Mouse (Mus musculus): ENCODE measurements at regions not wholly inside any gene's neighbourhood (a gene's known extent, or its start where the extent isn't known, plus 50 kb on each side); places are given as distances from the start of the nearest gene placed in this dataset.

- no peak overlapping the region for H3K27ac ChIP-seq (ENCODE audit: control insufficient read depth, low read depth, low read length)
- no peaks in the 10 kb centered on the region for H3K79me2 ChIP-seq (ENCODE audit: control insufficient read depth, insufficient read depth, low read length, poor library complexity)
- H3K4me3 ChIP-seq (ENCODE audit: control insufficient read depth in 1 of 2, insufficient read depth in 1 of 2, low read depth in 2 of 2, low read length in 2 of 2): no peak overlapping the region
- DNase-seq (ENCODE audit: low read depth, low spot score): no peak
- no peaks in the 10 kb centered on the region for H3K36me3 ChIP-seq (ENCODE audit: control insufficient read depth in 1 of 2, insufficient read depth in 2 of 2, low read length in 2 of 2)
- H3K27me3 ChIP-seq (ENCODE audit: control insufficient read depth in 1 of 2, insufficient read depth in 2 of 2, low read length in 2 of 2): no peaks in the 10 kb centered on the region
- no peak overlapping the region for H3K9ac ChIP-seq (ENCODE audit: control insufficient read depth, low read depth, low read length, poor library complexity, severe bottlenecking)
- H3K4me1 ChIP-seq (ENCODE audit: control insufficient read depth in 1 of 2, insufficient read depth in 2 of 2, low read length in 2 of 2): no peaks in the 10 kb centered on the region
- no peak for TF ChIP-seq ELF1 (IDR thresholded peaks at IDR 0.05; ENCODE audit: low read depth, low read length)
- TF ChIP-seq TBP (IDR thresholded peaks at IDR 0.05; ENCODE audit: low read depth, low read length): no peak
- no peak for TF ChIP-seq ZC3H11A (IDR thresholded peaks at IDR 0.05; ENCODE audit: low read depth, low read length)
- no peak for TF ChIP-seq ZMIZ1 (IDR thresholded peaks at IDR 0.05; ENCODE audit: low read depth, low read length)
- H3K9me3 ChIP-seq (replicated peaks; ENCODE audit: insufficient read depth, low read length): no peaks in the 10 kb centered on the region
Measured at GRCm38 (mm10) chr15:6129697-6130096, 169.9 kb upstream of the Dab2 start.

GRCm38 (mm10) chr15:6132216-6132615, 167.4 kb upstream of the Dab2 start:
- no peak for DNase-seq (ENCODE audit: low read depth, low spot score)
- Histone ChIP-seq H3K9me3 (replicated peaks; ENCODE audit: insufficient read depth, low read length) (no peaks in the 10 kb centered on the region), H3K4me1 (ENCODE audit: control insufficient read depth in 1 of 2, insufficient read depth in 2 of 2, low read length in 2 of 2) (no peaks in the 10 kb centered on the region), H3K79me2 (ENCODE audit: control insufficient read depth, insufficient read depth, low read length, poor library complexity) (no peaks in the 10 kb centered on the region), H3K36me3 (ENCODE audit: control insufficient read depth in 1 of 2, insufficient read depth in 2 of 2, low read length in 2 of 2) (no peaks in the 10 kb centered on the region), H3K27me3 (ENCODE audit: control insufficient read depth in 1 of 2, insufficient read depth in 2 of 2, low read length in 2 of 2) (no peaks in the 10 kb centered on the region), H3K4me3 (ENCODE audit: control insufficient read depth in 1 of 2, insufficient read depth in 1 of 2, low read depth in 2 of 2, low read length in 2 of 2) (no peak overlapping the region), H3K9ac (ENCODE audit: control insufficient read depth, low read depth, low read length, poor library complexity, severe bottlenecking) (no peak overlapping the region), H3K27ac (ENCODE audit: control insufficient read depth, low read depth, low read length) (no peak overlapping the region)
- no peak for TF ChIP-seq ZMIZ1 (IDR thresholded peaks at IDR 0.05; ENCODE audit: low read depth, low read length)
- no peak for TF ChIP-seq ELF1 (IDR thresholded peaks at IDR 0.05; ENCODE audit: low read depth, low read length)
- TF ChIP-seq TBP (IDR thresholded peaks at IDR 0.05; ENCODE audit: low read depth, low read length): no peak
- no peak for TF ChIP-seq MAFK (IDR thresholded peaks at IDR 0.05; ENCODE audit: borderline replicate concordance, low read depth, low read length)
- TF ChIP-seq MAX (IDR thresholded peaks at IDR 0.05; ENCODE audit: low read length): no peak
- no peak for TF ChIP-seq MAZ (IDR thresholded peaks at IDR 0.05; ENCODE audit: low read depth, low read length)
- TF ChIP-seq USF1 (IDR thresholded peaks at IDR 0.05; ENCODE audit: low read depth, low read length): no peak
- no peak for TF ChIP-seq GABPA (IDR thresholded peaks at IDR 0.05; ENCODE audit: low read depth, low read length)
- no peak for TF ChIP-seq NELFE (IDR thresholded peaks at IDR 0.05; ENCODE audit: low read depth, low read length)
- TF ChIP-seq RAD21 (IDR thresholded peaks at IDR 0.05; ENCODE audit: low read depth, low read length): no peak

GRCm38 (mm10) chr15:6145071-6145470, 154.5 kb upstream of the Dab2 start:
- TF ChIP-seq TBP (IDR thresholded peaks at IDR 0.05; ENCODE audit: low read depth, low read length) (no peak), MYB (IDR thresholded peaks at IDR 0.05; ENCODE audit: low read depth, low read length) (no peak), ZC3H11A (IDR thresholded peaks at IDR 0.05; ENCODE audit: low read depth, low read length) (no peak), ZKSCAN1 (IDR thresholded peaks at IDR 0.05; ENCODE audit: low read depth, low read length) (no peak)
- Histone ChIP-seq H3K9me3 (replicated peaks; ENCODE audit: insufficient read depth, low read length) (no peaks in the 10 kb centered on the region), H3K4me3 (ENCODE audit: control insufficient read depth in 1 of 2, insufficient read depth in 1 of 2, low read depth in 2 of 2, low read length in 2 of 2) (no peak overlapping the region), H3K27me3 (ENCODE audit: control insufficient read depth in 1 of 2, insufficient read depth in 2 of 2, low read length in 2 of 2) (no peaks in the 10 kb centered on the region), H3K36me3 (ENCODE audit: control insufficient read depth in 1 of 2, insufficient read depth in 2 of 2, low read length in 2 of 2) (no peaks in the 10 kb centered on the region), H3K27ac (ENCODE audit: control insufficient read depth, low read depth, low read length) (no peak overlapping the region), H3K4me1 (ENCODE audit: control insufficient read depth in 1 of 2, insufficient read depth in 2 of 2, low read length in 2 of 2) (no peaks in the 10 kb centered on the region), H3K9ac (ENCODE audit: control insufficient read depth, low read depth, low read length, poor library complexity, severe bottlenecking) (no peak overlapping the region), H3K79me2 (ENCODE audit: control insufficient read depth, insufficient read depth, low read length, poor library complexity) (no peaks in the 10 kb centered on the region)
- no peak for DNase-seq (ENCODE audit: low read depth, low spot score)

All from MEL (cell line).